Mouse (Mus musculus) intestine, embryonic 16.5 days (tissue): ENCODE results near the gene Kif11. TPM values are rescaled to one million over a fixed set of nuclear protein-coding genes. Genes with fewer than 3 reads are reported as not detected.

Source experiments
- ATAC-seq: fragments of 200-750 bp; cut with Nextera tagmentation; 2 replicates; pipeline ENCODE4 v1.8.0; 2017; ENCODE audit warnings: moderate TSS enrichment, moderate library complexity
- H3K27ac ChIP-seq: fragments of 300-500 bp; sonication (generic); 2 replicates; pipeline ENCODE4 v1.5.1; 2014; ENCODE audit warnings: mild to moderate bottlenecking, low read length
- H3K27me3 ChIP-seq: fragments of 300-500 bp; sonication (generic); replicated peaks from 2 replicates; pipeline ENCODE4 v1.6.1; 2014; ENCODE audit warnings: low read length, control low read depth, mixed read lengths; ENCODE audit not compliant: control insufficient read depth, insufficient read depth
- H3K36me3 ChIP-seq: fragments of 300-500 bp; sonication (generic); 2 replicates; pipeline ENCODE4 v1.6.1; 2014; ENCODE audit warnings: low read length, control low read depth; ENCODE audit not compliant: control insufficient read depth, insufficient read depth
- H3K4me1 ChIP-seq: fragments of 300-500 bp; sonication (generic); 2 replicates; pipeline ENCODE4 v1.6.1; 2014; ENCODE audit warnings: low read length, control low read depth, mixed read lengths; ENCODE audit not compliant: control insufficient read depth, insufficient read depth
- H3K4me2 ChIP-seq: fragments of 300-500 bp; sonication (generic); 2 replicates; pipeline ENCODE4 v1.6.1; 2014; ENCODE audit warnings: low read depth, low read length, control low read depth
- H3K4me3 ChIP-seq: fragments of 300-500 bp; sonication (generic); 2 replicates; pipeline ENCODE4 v1.5.1; 2014; ENCODE audit warnings: mild to moderate bottlenecking, low read length
- H3K9ac ChIP-seq: fragments of 300-500 bp; sonication (generic); 2 replicates; pipeline ENCODE4 v1.6.1; 2014; ENCODE audit warnings: low read depth, low read length
- H3K9me3 ChIP-seq: fragments of 300-500 bp; sonication (generic); 2 replicates; pipeline ENCODE4 v1.6.1; 2016; ENCODE audit warnings: low read length, control low read depth; ENCODE audit not compliant: control insufficient read depth
- WGBS: fragments of 180-500 bp; shearing (Covaris S2); extraction: QIAGEN DNeasy Blood & Tissue Kit; methylation state at CpG from one replicate; pipeline ENCODE4 v1.1.7; 2014; 5-methylcytosine and 5-hydroxymethylcytosine counted together
- polyA plus RNA-seq: library from polyadenylated mRNA; unstranded; fragments of >200 nt; fragmentation: Nextera tagmentation; extraction: Ambion mirVana; gene quantifications from 2 replicates; pipeline ENCODE4 v1.2.1, GENCODE M21; 2015

The Kif11 gene
- polyA plus RNA-seq, 1 experiment from 2014 or later = 40.4 TPM

DNA sequence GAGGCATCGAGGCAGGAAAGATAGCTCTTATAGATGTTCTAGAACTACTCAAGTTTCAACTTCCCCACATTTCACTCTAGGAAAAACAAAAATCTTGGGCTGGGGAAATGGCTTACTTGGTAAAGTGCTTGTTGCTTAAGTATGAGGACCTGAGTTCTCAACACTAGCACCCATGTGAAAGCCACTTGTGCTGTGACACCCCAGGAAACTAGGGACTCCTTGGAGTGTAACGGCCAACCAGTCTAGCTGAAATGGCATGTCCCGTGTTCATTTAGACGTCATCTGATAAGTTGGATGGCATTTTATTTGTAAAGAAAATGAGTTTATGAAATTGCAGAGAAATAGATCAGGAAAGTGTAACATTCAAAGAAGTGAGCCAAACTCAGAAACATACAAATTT lies 6.3 kb upstream of the Kif11 start:
- no peaks in the 10 kb centered on the region for H3K36me3 ChIP-seq
- H3K9ac ChIP-seq = no peak overlapping the region
- H3K4me1 ChIP-seq = no peaks in the 10 kb centered on the region
- H3K27me3 ChIP-seq = no peaks in the 10 kb centered on the region
- no peaks in the 10 kb centered on the region for H3K9me3 ChIP-seq
- 90% methylated on average over 4 of the region's 4 CpGs for WGBS
- ATAC-seq = no peak
- H3K27ac ChIP-seq = no peak overlapping the region
- H3K4me3 ChIP-seq = no peak overlapping the region
- H3K4me2 ChIP-seq = no peak overlapping the region

DNA sequence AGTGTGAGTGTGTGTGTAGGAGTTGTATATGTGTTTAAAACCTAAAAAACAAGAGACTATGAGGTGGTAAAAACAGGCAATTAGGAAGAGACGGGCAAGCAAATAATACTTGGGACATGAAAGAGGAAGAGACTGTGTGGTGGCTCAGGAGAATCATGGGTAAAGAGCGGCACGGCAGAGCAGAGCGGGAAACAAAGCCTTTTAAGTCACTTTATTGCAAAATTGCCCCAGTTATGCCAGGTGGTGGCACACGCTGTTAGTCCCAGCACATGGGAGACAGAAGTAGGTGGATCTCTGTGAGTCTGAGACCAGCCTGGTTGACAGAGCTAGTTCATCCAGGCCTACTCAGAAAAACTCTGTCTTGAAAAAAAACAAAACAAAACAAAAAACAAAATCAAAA lies 5.8 kb upstream of the Kif11 start:
- no peaks in the 10 kb centered on the region for H3K9me3 ChIP-seq
- ATAC-seq = no peak
- H3K36me3 ChIP-seq = no peaks in the 10 kb centered on the region
- H3K4me1 ChIP-seq = no peaks in the 10 kb centered on the region
- no peak overlapping the region for H3K9ac ChIP-seq
- no peak overlapping the region for H3K4me2 ChIP-seq
- no peak overlapping the region for H3K27ac ChIP-seq
- H3K27me3 ChIP-seq = no peaks in the 10 kb centered on the region
- no peak overlapping the region for H3K4me3 ChIP-seq
- 87% methylated on average over 5 of the region's 5 CpGs for WGBS

DNA sequence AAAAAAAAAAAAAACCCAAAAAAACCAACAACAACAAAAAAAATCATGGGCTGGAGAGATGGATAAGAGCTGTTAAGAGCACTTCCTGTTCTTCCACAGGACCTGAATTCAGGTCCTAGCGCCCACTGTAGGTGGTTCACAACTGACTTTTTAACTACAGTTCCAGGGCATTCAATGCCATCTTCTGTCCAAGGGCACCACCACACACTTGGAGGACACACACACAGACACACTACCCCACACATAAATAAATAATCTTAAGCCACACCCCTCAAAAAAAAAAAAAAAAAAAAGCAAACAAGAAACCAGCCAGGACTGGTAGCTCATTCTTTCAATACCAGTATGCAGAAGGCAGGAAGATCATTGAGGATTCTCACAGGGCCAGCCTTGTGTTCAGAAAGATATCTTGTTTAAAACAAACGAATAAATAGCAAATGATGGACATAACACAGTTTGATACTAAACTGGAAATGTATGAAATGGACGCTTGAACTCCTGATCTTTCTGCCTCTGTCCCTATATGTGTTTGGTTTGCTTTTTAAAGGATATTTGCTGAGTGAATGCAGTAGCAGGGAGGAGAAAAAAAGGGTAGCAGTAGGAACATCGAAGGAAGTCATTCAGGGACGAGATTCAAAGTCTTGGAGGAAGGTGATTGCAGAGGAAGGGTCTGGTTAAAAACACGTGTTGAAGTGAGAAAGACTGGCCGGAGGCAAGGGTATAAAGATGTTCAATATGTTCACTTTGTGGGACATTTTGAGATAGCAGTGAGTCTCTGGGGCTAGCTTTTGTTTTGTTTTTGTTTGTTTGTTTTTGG lies 1.1 kb upstream of the Kif11 start:
- Histone ChIP-seq H3K4me2 (peak overlapping the region; percentile 63), H3K9me3 (no peaks in the 10 kb centered on the region), H3K27me3 (no peaks in the 10 kb centered on the region), H3K9ac (peak overlapping the region; percentile 83), H3K4me1 (peaks cover 7% of the 10 kb centered on the region), H3K36me3 (no peaks in the 10 kb centered on the region), H3K27ac (peak overlapping the region; percentile 99), H3K4me3 (peak overlapping the region; percentile 78)
- WGBS = 20% methylated on average over 7 of the region's 7 CpGs
- ATAC-seq = no peak

DNA sequence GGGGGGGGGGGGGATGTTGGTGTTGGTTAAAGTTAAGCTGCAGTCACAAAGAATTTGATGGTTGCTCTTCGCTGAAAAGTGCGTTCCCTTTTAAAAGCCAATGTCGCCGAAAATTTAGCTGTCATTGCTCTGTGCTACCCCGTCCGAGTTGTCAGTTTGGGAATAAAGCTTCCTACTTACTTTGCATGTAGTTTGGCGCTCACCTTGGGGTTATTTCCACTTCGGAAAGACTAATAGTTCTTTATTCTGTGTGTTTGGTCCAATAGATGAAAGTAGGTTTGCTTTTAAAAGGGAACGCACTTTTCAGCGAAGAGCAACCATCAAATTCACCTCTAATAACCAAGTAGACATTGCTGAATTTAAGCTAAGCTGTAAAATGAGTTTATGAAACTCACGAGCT lies 638 bp downstream of the Kif11 start:
- Histone ChIP-seq H3K27ac (no peak overlapping the region), H3K27me3 (no peaks in the 10 kb centered on the region), H3K4me2 (peak overlapping the region; percentile 53), H3K4me3 (peak overlapping the region; percentile 78), H3K9ac (peak overlapping the region; percentile 83), H3K36me3 (no peaks in the 10 kb centered on the region), H3K9me3 (no peaks in the 10 kb centered on the region), H3K4me1 (peaks cover 7% of the 10 kb centered on the region)
- ATAC-seq = no peak
- 2% methylated on average over 11 of the region's 11 CpGs for WGBS

DNA sequence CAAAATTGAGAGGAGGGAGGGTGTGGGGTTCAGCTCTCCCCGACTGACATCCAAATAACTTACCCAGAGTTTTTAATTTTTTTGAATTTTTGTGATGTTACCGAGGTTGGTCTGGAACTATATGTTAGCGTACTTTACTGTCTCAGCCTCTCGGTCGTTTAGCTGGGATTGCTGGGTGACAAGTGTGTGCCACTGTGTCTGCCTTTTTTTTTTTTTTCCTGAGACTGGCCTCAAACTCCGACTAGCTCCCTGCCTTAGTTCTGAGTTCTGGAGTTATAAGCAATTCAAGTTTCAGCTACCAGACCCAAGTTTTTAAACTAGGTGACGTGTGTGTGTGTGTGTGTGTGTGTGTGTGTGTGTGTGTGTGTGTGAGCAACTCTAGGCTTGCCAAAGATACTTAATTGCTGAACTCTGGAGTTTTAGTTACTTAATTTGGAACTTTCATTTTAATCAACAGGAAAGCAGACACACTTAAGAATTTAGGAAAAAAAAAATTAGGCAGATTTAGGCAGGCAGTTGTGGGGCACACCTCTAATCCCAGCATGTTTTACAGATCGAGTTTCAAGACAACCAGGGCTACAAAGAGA lies 1.3 kb downstream of the Kif11 start:
- no peak for ATAC-seq
- H3K4me1 ChIP-seq = peaks cover 7% of the 10 kb centered on the region
- H3K27me3 ChIP-seq = no peaks in the 10 kb centered on the region
- no peak overlapping the region for H3K27ac ChIP-seq
- peak overlapping the region; percentile 53 for H3K4me2 ChIP-seq
- no peaks in the 10 kb centered on the region for H3K36me3 ChIP-seq
- H3K4me3 ChIP-seq = peak overlapping the region; percentile 78
- H3K9ac ChIP-seq = peak overlapping the region; percentile 83
- WGBS = 12% methylated on average over 8 of the region's 8 CpGs
- no peaks in the 10 kb centered on the region for H3K9me3 ChIP-seq

DNA sequence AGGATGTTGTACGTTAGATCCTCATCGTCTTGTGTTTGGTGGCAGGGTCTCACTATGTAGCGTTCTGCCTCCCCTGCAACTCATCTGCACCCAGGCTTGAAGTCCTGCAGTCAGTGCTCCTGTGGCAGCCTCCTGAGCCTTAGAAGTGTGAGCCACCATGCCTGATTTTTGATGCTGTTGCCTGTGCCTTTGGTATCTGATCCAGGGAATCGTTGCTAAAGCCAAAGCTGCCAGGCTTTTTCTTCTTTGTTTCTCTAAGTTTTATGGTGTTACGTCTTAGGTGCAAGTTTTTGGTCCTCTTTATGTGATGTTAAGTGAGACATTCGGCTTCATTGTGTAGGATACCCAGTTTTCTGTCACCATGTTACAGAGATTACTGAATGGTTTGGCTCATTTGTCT lies 2.6 kb downstream of the Kif11 start:
- WGBS = 75% methylated on average over 6 of the region's 6 CpGs

DNA sequence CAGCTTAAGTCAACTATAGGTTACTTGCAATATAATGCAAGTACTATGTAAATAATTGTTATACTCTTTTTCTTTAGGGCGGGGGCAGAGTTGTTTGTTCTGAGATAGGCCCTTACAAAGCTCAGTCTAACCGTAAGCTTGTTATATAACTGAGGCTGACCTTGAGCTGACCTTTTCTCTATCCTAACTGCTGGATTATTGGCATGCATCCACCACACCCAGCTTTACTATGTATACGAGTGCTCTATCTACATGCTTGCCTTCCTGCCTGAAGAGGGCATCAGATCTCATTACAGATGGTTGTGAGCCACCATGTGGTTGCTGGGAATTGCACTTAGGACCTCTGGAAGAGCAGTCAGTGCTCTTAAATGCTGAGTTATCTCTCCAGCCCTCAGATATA lies 9.9 kb downstream of the Kif11 start:
- H3K4me2 ChIP-seq = no peak overlapping the region
- 56% methylated on average over 3 of the region's 3 CpGs for WGBS
- no peak for ATAC-seq
- no peaks in the 10 kb centered on the region for H3K27me3 ChIP-seq
- H3K4me1 ChIP-seq = no peaks in the 10 kb centered on the region
- peaks cover 6% of the 10 kb centered on the region for H3K36me3 ChIP-seq
- no peak overlapping the region for H3K27ac ChIP-seq
- H3K9ac ChIP-seq = no peak overlapping the region
- no peak overlapping the region for H3K4me3 ChIP-seq
- no peaks in the 10 kb centered on the region for H3K9me3 ChIP-seq

More for the DNA sequence above, 2.6 kb downstream of the Kif11 start:
- no peak overlapping the region for H3K4me3 ChIP-seq
- H3K4me1 ChIP-seq = peaks cover 7% of the 10 kb centered on the region
- H3K27me3 ChIP-seq = no peaks in the 10 kb centered on the region
- no peaks in the 10 kb centered on the region for H3K9me3 ChIP-seq
- no peak overlapping the region for H3K27ac ChIP-seq
- no peak overlapping the region for H3K9ac ChIP-seq
- no peak overlapping the region for H3K4me2 ChIP-seq
- no peak for ATAC-seq
- no peaks in the 10 kb centered on the region for H3K36me3 ChIP-seq

DNA sequence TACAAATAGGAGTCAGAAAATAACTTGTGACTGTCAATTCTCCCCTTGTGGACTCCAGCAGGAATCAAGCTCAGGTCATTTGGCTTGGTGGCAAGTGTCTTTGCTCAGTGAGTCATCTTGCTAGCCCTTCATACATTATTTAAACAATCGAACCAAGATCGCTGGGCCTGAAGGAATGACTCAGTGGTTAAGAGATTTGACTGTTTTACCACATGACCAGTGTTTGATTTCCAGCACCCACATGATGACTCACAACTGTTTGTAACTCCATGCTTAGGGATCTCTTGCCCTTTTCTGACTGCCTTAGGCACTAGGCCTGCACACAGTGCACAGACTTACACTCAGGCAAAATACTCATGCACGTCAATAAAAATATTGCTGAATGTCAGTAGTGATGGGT lies 15.7 kb downstream of the Kif11 start:
- Histone ChIP-seq H3K9ac (no peak overlapping the region), H3K4me1 (no peaks in the 10 kb centered on the region), H3K36me3 (peaks cover 14% of the 10 kb centered on the region), H3K27me3 (no peaks in the 10 kb centered on the region), H3K4me3 (no peak overlapping the region), H3K4me2 (no peak overlapping the region), H3K27ac (no peak overlapping the region), H3K9me3 (no peaks in the 10 kb centered on the region)
- WGBS = 97% methylated on average over 3 of the region's 3 CpGs
- ATAC-seq = no peak

DNA sequence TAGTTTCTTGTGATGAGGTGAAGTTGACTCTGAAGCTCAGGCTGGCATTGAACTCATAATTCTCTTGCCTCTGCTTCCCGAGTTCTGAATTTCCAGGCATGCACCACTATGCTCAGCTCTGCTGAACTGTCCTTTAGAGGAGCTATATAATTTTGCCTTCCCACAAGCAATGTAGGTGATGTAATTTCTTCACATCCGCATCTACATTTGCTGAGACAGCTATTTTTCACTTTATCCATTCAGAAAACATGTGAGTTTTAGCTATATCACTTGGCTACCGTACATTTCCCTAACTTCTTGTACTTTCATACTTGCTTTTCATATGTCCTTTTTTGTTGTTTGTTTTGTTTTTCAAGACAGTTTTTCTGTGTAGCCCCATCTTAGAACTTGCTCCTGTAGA lies 20.1 kb downstream of the Kif11 start:
- no peak for ATAC-seq

More for the DNA sequence above, 20.1 kb downstream of the Kif11 start:
- Histone ChIP-seq H3K36me3 (peaks cover 16% of the 10 kb centered on the region), H3K4me3 (no peak overlapping the region), H3K9me3 (no peaks in the 10 kb centered on the region), H3K27me3 (no peaks in the 10 kb centered on the region), H3K27ac (no peak overlapping the region), H3K9ac (no peak overlapping the region), H3K4me1 (no peaks in the 10 kb centered on the region), H3K4me2 (no peak overlapping the region)
- WGBS = 91% methylated on average over 3 of the region's 3 CpGs
